Mouse (Mus musculus) hindbrain, postnatal 0 days (tissue): ENCODE data around the gene Eml4. TPM values are rescaled to one million over a fixed set of nuclear protein-coding genes. Genes with fewer than 3 reads are reported as not detected.

Source experiments
- ATAC-seq: fragments of 200-750 bp; cut with Nextera tagmentation; 2 replicates; pipeline ENCODE4 v1.8.0; 2017; ENCODE audit warnings: mild to moderate bottlenecking, moderate TSS enrichment, moderate library complexity
- DNase-seq: peaks from one replicate; pipeline ENCODE4 v3.0.0-alpha.2; 2015; ENCODE audit warnings: low spot score
- H3K27ac ChIP-seq: fragments of 300-500 bp; sonication (generic); 2 replicates; pipeline ENCODE4 v1.5.1; 2014; ENCODE audit warnings: mild to moderate bottlenecking
- H3K27me3 ChIP-seq: fragments of 300-500 bp; sonication (generic); 2 replicates; pipeline ENCODE4 v1.6.1; 2014; ENCODE audit warnings: low read length, mixed read lengths; ENCODE audit not compliant: insufficient read depth
- H3K36me3 ChIP-seq: fragments of 300-500 bp; sonication (generic); 2 replicates; pipeline ENCODE4 v1.6.1; 2014; ENCODE audit warnings: low read length, mixed read lengths; ENCODE audit not compliant: insufficient read depth
- H3K4me1 ChIP-seq: fragments of 300-500 bp; sonication (generic); 2 replicates; pipeline ENCODE4 v1.6.1; 2014; ENCODE audit warnings: antibody characterized with exemption, low read length, mixed read lengths; ENCODE audit not compliant: insufficient read depth
- H3K4me2 ChIP-seq: fragments of 300-500 bp; sonication (generic); 2 replicates; pipeline ENCODE4 v1.6.1; 2014; ENCODE audit warnings: low read depth, mild to moderate bottlenecking, low read length, moderate library complexity, mixed read lengths
- H3K4me3 ChIP-seq: fragments of 300-500 bp; sonication (generic); 2 replicates; pipeline ENCODE4 v1.5.1; 2014; ENCODE audit warnings: low read length
- H3K9ac ChIP-seq: fragments of 300-500 bp; sonication (generic); replicated peaks from 2 replicates; pipeline ENCODE4 v1.6.1; 2014; ENCODE audit warnings: mild to moderate bottlenecking, low read length, moderate library complexity, mixed read lengths
- H3K9me3 ChIP-seq: fragments of 300-500 bp; sonication (generic); 2 replicates; pipeline ENCODE4 v1.6.1; 2016; ENCODE audit warnings: low read length, mixed read lengths
- CTCF ChIP-seq: IDR thresholded peaks from 2 replicates; pipeline ENCODE4 v1.5.1; 2016; ENCODE audit warnings: antibody characterized with exemption, control low read depth, low read depth
- WGBS: fragments of 180-500 bp; shearing (Covaris S2); extraction: QIAGEN DNeasy Blood & Tissue Kit; methylation state at CpG from one replicate; pipeline ENCODE4 v1.1.7; 2014; 5-methylcytosine and 5-hydroxymethylcytosine counted together
- polyA plus RNA-seq: library from polyadenylated mRNA; unstranded; fragments of >200 nt; fragmentation: Nextera tagmentation; extraction: Ambion mirVana; gene quantifications from 2 replicates; pipeline ENCODE4 v1.2.1, GENCODE M21; 2015
- total RNA-seq: library from RNA; depleted of rRNA; stranded (reverse); fragments of >200 nt; gene quantifications from 2 replicates; pipeline ENCODE4 v1.2.3, GENCODE M21; 2014

The Eml4 gene
- total and polyA plus RNA-seq, 2 experiments from 2014 or later = 20.2 to 42.9 TPM

DNA sequence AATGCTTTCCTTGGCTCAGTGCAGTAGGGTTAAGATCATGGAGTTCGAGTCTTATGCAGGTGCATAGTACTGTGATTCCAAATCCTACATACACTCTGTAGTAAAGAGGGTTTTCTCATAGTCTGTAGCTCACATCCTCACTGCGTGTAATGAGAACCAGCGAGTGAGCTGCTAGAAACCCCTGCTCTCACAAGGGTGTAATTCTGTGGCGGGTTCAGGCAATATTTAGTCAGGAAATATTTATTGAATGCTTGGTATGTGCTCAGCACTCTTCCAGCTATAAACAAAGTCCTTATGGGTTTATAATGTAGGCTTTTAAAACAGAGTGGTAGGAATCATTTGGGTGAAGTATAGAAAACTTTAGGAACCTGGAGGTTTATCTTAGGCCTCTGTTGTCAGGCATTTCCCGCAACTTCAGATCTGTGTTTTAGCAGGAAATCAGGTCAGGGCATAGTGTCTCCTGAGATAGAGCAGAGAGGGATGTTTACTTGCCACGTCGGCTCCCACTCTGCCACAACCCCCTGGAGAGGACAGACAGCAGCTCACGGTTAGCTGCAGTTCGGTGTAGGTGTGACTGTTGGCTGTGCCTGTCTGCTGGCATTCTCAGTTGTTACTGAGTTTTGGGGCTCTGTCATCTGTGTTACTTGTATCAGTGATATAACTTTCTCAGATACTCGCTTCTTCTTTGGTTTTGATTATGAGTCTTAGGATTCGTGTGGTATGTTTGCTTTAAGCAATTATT is 15.1 kb downstream of the Eml4 start:
- TF ChIP-seq CTCF = no peak
- H3K36me3 ChIP-seq = no peaks in the 10 kb centered on the region

DNA sequence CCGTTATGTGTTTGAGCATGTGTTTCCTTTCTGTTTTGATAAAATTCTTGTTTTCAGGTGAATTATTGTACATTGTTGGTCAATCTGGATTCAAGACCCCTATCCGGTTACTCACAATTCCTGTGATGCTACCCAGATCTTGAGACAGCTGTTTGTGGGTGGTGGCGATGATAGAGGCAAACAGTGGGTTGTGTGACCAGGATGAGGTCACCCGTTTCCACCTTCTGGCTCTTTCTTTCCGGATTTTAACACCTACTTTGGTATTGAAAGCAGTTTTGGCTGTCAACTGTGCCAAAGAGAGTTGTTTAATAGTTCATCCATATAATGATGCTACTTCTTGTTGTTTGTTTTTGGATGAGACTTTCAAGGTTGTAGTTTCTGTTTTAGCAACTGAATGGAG is 16.7 kb downstream of the Eml4 start:
- Histone ChIP-seq H3K4me3 (no peak overlapping the region), H3K4me2 (no peak overlapping the region), H3K9me3 (no peaks in the 10 kb centered on the region), H3K9ac (no peak overlapping the region), H3K27me3 (no peaks in the 10 kb centered on the region), H3K4me1 (no peaks in the 10 kb centered on the region), H3K36me3 (no peaks in the 10 kb centered on the region), H3K27ac (no peak overlapping the region)
- 92% methylated on average over 5 of the region's 5 CpGs for WGBS
- ATAC-seq = no peak
- no peak for TF ChIP-seq CTCF
- DNase-seq = no peak

More for the DNA sequence above, 15.1 kb downstream of the Eml4 start:
- 61% methylated on average over 11 of the region's 11 CpGs for WGBS
- Histone ChIP-seq H3K9ac (no peak overlapping the region), H3K4me1 (no peaks in the 10 kb centered on the region), H3K27ac (no peak overlapping the region), H3K4me2 (no peak overlapping the region), H3K4me3 (no peak overlapping the region), H3K27me3 (no peaks in the 10 kb centered on the region), H3K9me3 (no peaks in the 10 kb centered on the region)
- no peak for ATAC-seq
- DNase-seq = no peak

DNA sequence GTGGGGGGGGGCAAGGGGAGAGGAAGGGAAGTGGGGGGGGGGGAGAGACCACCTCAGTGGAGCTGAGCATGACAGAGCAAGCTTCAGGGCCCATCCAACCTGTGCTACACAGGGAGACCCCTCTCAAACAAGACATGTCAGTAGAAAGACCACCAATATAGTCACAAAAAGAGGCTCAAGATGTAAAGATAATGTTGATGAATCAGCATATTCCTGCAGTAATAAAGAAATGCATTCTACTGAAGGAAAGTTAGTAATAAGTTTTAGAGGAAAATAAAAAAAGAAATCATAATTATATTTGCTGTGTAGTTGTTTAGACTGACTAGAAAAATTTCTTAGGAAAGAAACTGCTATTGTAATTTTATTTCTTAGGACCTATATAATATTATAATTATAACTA is 23.4 kb downstream of the Eml4 start:
- DNase-seq = no peak
- no peak overlapping the region for H3K4me2 ChIP-seq
- H3K27me3 ChIP-seq = no peaks in the 10 kb centered on the region
- TF ChIP-seq CTCF = no peak
- no peaks in the 10 kb centered on the region for H3K9me3 ChIP-seq
- H3K27ac ChIP-seq = no peak overlapping the region
- no peak for ATAC-seq
- H3K4me3 ChIP-seq = no peak overlapping the region
- H3K4me1 ChIP-seq = peaks cover 4% of the 10 kb centered on the region; the same call in 1 of the 2 replicates
- no peak overlapping the region for H3K9ac ChIP-seq
- no peaks in the 10 kb centered on the region for H3K36me3 ChIP-seq

DNA sequence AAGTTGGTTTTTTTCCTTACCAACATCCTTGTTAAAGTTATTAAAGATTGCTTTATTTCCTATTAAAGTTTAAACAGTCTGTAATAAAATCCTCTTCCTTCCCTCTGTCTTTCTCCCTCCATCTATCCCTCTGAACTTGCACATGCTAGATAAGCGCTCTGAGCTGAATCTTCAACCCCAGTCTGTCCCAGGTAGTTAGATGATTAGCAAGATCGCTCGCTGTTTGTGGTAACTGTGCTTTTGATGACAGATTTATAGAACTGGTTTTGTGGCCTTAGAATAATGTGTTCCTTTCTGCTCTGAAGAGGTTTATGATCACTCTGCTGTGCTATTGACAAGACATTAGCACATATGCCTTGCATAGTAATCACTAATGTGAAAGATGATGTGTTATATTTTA is 25.1 kb downstream of the Eml4 start:
- Histone ChIP-seq H3K9me3 (no peaks in the 10 kb centered on the region), H3K27ac (no peak overlapping the region), H3K27me3 (no peaks in the 10 kb centered on the region), H3K4me3 (no peak overlapping the region), H3K36me3 (no peaks in the 10 kb centered on the region), H3K4me1 (peaks cover 4% of the 10 kb centered on the region; the same call in 1 of the 2 replicates), H3K9ac (no peak overlapping the region), H3K4me2 (no peak overlapping the region)
- ATAC-seq (no peak), DNase-seq (no peak)
- WGBS = 84% methylated on average over 3 of the region's 3 CpGs
- no peak for TF ChIP-seq CTCF

DNA sequence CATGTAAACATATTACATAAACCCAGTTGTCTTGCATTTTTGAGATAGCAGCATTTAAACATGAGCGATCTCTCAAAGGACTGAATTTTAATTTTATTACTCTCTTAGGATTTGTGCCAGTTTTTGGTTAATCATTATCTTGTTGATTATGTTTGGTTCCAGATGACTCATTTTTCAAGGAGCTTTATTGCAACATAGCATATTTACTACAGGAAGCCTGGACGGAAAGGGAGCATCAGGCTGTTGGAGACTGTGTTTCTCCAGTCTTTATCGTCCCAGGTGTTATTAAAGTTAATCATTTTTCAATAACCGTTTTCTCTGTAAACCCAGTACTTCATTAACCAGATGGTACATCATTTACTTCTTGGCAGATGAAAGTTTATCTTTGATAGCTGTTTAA is 26.1 kb downstream of the Eml4 start:
- no peak for TF ChIP-seq CTCF
- Histone ChIP-seq H3K9me3 (no peaks in the 10 kb centered on the region), H3K27ac (no peak overlapping the region), H3K4me3 (no peak overlapping the region), H3K36me3 (no peaks in the 10 kb centered on the region), H3K4me1 (peaks cover 4% of the 10 kb centered on the region; the same call in 1 of the 2 replicates), H3K27me3 (no peaks in the 10 kb centered on the region), H3K9ac (no peak overlapping the region), H3K4me2 (no peak overlapping the region)
- no peak for DNase-seq
- WGBS = 72% methylated on average over 4 of the region's 4 CpGs
- no peak for ATAC-seq

DNA sequence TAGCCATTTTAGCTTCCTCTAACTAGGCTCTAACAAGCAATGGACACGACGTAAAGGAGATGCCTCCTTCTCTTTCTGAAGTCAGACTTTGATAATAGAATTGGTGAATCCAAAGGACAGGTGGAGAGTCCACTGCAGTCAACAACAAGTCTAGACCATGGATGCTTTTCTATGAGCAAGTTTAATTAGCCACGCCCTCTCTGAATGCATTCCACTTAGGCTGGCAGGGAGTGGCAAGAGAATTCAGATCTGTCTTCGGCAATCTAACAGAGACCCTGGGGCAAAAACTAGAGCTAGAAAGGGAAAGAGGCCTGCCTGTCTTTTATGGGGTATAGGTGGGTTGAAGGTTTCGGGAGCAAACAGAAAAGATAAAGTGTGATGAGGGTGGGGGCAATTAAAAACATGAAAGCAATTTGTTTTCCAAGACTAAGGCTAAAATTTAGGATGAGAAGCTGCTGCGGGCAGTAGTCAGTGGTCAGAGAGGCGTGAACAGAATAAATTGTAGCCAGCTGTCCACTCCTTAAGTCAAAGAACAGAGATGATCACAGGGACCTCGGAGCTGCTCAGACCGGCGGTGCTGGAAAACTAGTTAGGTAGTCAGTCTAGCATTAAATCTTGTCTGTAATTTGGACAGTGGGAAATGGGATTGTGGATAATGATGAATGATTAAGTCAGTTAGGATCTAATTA is 27.2 kb downstream of the Eml4 start:
- peak; percentile 23 for DNase-seq
- no peaks in the 10 kb centered on the region for H3K9me3 ChIP-seq
- peaks cover 4% of the 10 kb centered on the region; the same call in 1 of the 2 replicates for H3K4me1 ChIP-seq
- no peak overlapping the region for H3K9ac ChIP-seq
- peak overlapping the region; percentile 16; the same call in 1 of the 2 replicates for H3K4me2 ChIP-seq
- H3K27me3 ChIP-seq = no peaks in the 10 kb centered on the region
- H3K27ac ChIP-seq = peak overlapping the region; percentile 1; the same call in 1 of the 2 replicates
- no peaks in the 10 kb centered on the region for H3K36me3 ChIP-seq
- ATAC-seq = peak; percentile 67; the same call in 1 of the 2 replicates
- TF ChIP-seq CTCF = no peak
- 59% methylated on average over 10 of the region's 10 CpGs for WGBS
- no peak overlapping the region for H3K4me3 ChIP-seq

DNA sequence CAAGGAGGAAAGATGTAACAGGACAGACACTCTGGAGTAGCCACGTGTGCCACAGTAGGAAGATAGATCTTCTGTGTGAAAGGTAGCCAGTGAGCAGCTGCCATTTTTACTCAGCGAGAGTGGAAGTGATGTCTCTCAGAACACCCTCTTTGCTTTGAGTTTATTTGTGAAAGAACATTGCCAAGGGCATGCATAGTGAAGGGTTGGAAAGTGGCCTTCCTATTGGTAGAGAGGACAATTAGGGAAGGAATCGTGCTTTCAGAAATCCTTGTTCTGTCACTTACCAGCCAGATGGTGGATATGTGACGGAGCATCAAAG is 27.7 kb downstream of the Eml4 start:
- no peak overlapping the region for H3K9ac ChIP-seq
- H3K4me3 ChIP-seq = no peak overlapping the region
- no peaks in the 10 kb centered on the region for H3K36me3 ChIP-seq
- no peaks in the 10 kb centered on the region for H3K27me3 ChIP-seq
- H3K4me1 ChIP-seq = peaks cover 4% of the 10 kb centered on the region; the same call in 1 of the 2 replicates
- H3K9me3 ChIP-seq = no peaks in the 10 kb centered on the region
- ATAC-seq (peak; percentile 51), DNase-seq (peak; percentile 38)
- H3K4me2 ChIP-seq = peak overlapping the region; percentile 16; the same call in 1 of the 2 replicates
- no peak for TF ChIP-seq CTCF
- peak overlapping the region; percentile 1; the same call in 1 of the 2 replicates for H3K27ac ChIP-seq
- 39% methylated on average over 4 of the region's 4 CpGs for WGBS
